Mouse (Mus musculus) mouse trophoblast stem cell (cell line): ENCODE measurements around the gene Gm49320.

Experiments
- in situ Hi-C, 2 experiments: fragments of 300-500 bp; cut with MseI, MboI; formaldehyde crosslinking; loops; 2 replicates in 1 of 2; 3 replicates in 1 of 2; pipeline ENCODE4 v1.15.1; 2025

The Gm49320 gene

DNA sequence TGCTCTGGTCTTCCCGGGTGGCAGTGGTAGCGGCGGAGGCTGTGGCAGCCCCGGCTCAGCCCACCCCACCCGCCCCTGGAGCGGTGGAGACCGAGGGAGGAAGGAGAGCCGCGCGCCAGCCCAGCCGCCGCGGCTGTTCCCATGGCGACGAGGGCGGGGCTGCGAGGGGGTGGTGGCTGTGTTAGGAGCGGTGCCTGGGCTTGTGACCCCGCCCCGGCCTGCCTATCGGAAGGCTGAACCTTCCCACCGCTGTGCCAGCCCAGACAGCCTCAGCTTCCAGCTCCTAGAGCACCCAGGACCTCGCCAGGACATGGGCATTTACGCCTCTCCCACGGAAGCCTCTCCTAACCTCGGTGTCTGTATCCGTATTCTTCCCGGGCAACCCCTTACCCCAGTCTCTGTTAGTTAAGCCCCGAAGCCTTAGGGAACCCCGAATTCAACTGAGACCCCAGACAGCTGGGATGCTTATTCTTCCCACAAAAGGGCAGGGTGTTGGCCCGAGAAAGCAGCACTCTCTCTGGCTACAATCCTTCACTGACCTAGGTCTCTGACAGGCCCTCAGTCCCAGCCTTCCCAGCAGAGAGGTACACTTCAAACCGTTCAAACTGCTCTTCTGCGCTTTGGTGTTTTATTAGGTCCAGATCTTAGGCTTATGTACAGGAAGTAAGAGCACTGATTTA lies 20.6 kb downstream of the Gm49320 start, which contains the start of gene Ctxn1:
Ctxn1 (minus strand) TSS at position 150 of the 680 bp plus-strand sequence.
- in situ Hi-C loops: no loop called here

DNA sequence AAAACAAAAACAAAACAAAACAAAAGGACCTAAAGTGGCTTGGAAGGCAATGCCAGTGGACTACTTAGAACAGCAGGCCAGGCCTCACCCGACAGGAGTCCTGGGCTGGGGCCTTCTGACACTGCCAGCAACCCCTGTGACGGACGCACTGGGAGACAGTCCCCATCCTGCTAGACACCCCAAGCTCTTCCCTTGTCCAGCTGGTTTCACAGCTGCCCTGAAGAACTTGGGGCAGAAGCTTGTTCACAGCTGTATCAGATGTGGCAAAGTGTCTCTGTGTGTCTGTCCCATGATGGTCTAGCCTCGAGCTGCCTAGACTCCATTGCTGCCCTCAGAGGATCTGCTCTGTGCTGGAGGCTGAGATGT lies 21.1 kb downstream of the Gm49320 start:
- in situ Hi-C loops: no loop called here

DNA sequence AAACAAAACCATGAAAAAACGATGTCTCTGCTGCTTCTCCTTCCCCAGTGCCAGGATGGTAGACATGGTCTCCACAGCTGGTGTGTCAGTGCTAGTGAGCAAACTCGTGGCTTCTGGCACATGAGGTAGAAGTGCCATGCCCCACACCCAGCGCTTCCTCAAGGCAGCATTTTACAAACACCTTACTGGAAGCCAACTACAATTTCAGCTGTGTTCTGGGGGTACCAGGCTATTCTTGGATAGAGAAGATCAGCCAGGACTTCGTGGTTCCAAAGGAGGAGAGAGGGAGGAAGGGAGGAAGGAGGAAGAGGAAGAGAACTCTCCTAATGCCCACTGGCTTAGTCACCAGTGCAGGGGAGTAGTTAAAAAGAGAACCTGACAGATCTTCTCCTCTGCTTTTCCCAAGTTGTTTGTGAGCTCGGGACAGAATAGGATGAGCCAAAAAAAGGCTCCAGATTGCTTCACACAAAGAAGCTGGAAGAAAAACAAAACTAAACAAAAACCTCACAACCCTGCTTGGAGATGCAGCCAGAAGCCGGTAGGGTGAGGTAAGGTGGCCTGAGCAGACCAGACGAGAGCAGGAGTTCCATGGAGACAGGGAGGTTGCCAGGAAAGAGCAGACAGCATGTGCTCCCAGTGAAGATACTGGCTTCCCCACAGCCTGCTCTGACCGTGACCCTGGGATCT lies 24.6 kb downstream of the Gm49320 start:
- in situ Hi-C loops: no loop called here

DNA sequence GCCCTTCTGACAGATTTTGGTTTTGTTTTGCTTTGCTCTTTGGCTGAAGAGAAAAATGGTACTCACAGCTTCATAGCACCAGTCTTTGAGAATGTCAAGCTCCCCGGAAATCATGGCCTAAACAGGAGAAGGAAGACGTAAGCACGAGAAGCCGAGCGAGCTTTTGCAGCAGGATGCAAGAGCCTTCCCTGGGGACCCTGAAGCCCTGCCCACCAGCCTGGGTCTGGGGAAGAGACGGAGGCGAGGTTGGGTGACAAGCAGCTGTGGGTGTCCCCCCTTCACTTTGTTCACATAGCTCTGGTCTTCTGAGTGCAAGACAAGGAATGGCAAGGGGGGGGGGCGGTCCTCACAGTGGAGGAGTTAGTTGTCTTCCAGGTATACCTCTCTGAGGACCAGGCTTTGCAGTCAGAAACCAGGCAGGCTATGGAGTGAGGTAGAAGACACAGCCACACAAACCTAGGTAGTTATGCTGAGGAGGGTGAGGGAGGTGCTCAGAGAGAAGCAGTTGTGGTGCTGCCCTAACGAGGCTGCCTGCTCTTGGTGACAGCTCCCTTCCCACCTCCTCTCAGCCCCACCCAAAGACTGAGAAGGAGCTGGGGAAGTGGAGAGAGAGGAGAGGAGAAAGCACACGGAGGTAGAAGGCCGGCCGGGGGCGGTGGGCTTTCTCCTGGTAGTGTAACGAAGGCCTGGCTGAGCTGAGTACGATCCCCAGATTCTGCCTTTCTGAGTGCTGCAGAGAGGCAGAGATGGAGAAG lies 26.7 kb downstream of the Gm49320 start:
- in situ Hi-C loops: no loop called here

DNA sequence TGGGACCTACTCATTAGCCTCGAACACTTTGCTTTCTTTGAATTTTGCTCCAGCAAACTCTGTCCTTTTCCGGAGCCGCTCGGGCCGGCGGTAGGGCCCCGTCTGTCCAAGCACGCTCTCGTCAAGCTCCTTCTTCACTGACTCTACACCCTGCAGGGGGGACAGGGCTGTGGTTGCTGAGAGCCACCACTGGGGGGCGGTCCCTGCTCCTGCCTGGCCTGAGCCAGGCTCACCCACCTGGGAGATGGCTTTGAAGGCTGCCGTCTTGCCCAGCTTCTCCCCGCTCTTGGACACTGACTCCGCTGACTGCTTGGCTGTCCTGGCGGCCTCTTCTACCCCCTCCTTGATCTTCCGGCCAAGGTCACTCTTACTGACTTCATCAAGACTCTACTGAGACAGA lies 29.0 kb downstream of the Gm49320 start:
- in situ Hi-C loops: no loop called here

DNA sequence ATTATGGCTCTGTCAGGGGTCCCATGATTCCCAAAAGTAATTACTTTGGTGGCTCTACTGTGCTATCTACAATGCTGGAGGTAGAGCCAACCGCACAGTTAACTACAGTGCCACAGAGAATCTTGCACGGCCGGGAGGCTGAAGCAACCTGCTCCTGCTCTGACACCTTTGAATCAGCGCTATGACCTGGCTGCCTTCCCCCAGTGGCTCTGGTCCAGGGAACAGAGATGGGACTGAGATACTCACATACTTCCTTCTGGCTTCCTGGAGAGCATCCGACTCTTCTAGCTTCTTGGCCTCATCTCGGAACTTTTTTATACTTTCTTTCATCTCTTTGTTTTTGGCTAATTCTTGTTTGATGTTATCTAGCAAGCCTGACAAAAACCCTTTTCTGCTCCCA lies 30.9 kb downstream of the Gm49320 start:
- in situ Hi-C loops: no loop called here

DNA sequence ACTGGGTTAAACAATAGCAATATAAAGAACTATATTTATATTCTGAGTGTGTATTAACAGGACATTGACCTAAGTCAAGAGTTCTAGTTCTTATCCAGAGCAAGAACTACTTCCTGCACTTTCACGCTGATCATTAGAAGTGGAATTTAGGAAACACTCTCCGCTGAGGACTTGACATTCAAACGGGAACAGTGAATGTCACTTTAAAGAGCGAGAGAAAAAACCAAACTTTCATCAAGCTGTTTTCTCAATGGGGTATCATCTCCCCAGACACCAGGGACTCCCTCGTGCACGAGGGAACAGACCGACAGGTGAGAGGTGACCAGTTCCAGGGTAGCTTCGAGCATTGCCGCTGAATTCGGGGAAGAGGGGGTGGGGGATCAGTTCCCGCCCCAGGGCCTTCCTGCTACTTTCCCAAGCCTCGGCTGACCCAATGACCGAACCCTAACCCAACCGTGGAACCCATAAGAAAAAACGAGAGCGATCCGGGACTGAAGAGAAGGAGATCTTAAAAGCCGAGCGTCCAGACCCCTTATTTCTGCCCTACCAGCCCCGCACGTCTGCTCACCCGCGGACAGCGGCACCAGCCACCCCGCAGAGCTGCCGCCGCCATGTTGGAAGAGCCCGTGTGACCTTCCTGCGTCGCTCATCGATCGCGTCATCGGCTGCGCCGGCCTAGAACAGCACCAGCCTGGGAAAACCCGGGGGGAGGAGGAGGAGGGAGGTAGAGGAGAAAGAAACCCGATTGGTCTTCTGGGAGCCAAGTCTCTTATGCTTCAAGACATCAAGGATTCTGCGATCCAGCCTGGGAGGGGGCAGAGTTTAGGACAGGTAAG lies 36.8 kb downstream of the Gm49320 start, which contains the start of gene Timm44:
Timm44 (minus strand) TSS at position 639 of the 836 bp plus-strand sequence.
- in situ Hi-C loops: no loop called here

DNA sequence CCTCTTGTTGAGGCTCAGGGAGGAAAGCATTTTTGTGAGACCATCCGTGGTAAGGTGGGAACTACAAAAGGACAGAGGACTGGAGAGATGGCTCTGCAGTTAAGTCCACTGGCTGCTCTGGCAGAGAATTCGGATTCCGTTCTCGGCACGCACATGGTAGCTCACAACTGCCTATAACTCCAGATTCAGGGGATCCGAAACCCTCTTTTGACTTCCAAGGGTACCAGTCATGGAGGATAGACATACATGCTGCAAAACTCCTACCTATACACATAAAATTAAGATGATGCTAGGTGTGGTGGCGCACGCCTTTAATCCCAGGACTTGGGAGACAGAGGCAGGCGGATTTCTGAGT lies 37.4 kb downstream of the Gm49320 start:
- in situ Hi-C loops: no loop called here

DNA sequence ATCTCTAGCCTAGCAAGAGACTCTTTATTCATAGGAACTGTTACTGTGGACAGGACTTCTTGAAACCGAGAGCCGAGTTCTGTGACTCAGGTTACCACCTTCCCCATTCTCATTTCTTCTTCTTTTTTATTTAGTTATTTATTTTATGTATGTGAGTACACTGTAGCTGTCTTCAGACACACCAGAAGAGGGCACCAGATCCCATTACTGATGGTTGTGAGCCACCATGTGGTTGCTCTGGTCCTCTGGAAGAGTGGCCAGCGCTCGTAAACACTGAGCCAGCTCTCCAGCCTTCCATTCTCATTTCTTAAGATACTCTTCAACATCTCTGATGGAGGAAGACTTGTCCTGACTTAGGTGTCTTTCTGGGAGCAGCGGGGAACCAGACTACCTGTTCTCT lies 54.1 kb downstream of the Gm49320 start:
- in situ Hi-C loops: no loop called here

DNA sequence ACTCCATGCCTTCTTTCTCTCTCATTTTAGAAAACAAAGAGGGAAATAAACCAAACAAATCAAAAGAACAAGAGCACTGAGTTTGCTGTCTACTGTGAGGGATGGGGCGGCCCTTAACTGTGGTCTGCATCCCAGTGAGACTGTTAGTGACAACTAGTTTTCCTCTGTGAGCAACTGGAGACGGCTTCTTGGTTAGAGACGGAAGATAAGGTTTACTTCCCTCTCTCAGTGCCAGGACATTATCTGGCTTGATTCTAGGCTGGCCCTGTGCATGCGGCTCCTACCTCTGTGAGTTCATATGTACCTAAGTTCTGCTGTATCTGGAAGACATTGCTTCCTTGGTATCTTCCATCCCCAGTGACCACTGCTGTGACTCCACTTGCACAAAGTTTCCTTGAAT lies 59.2 kb downstream of the Gm49320 start:
- in situ Hi-C loops: no loop called here
